Mouse (Mus musculus) midbrain, embryonic 12.5 days (tissue): Measurements from ENCODE around the gene Gm11114. TPM values are rescaled to one million over a fixed set of nuclear protein-coding genes. Genes with fewer than 3 reads are reported as not detected.

Experiments used
- polyA plus RNA-seq: library from polyadenylated mRNA; unstranded; fragments of >200 nt; fragmentation: Nextera tagmentation; extraction: Ambion mirVana; gene quantifications from 2 replicates; pipeline ENCODE4 v1.2.1, GENCODE M21; 2016

Gm11114 gene
- polyA plus RNA-seq, 1 experiment from 2014 or later: not detected

Other genes with a start within 250 kb of the Gm11114 start
- 6.7 and 9.9 TPM in 2 replicates for gene Tent5a, start 14.6 kb downstream of the Gm11114 start, polyA plus RNA-seq